Mouse (Mus musculus) thymus, postnatal 4 days (tissue): ENCODE measurements around the gene P2ry6.
A peak's percentile ranks its signal among the peaks of the same experiment; 100 is the strongest.

Experiments
- DNase-seq: peaks from one replicate; pipeline ENCODE4 v3.0.0; 2021

The P2ry6 gene

GRCm38 (mm10) chr7:100937481-100937880 lies 37.0 kb downstream of the P2ry6 start:
- DNase-seq: no peak

GRCm38 (mm10) chr7:100933520-100933919 lies 40.9 kb downstream of the P2ry6 start:
- no peak for DNase-seq

GRCm38 (mm10) chr7:100932481-100933007 lies 41.9 kb downstream of the P2ry6 start:
- peak; percentile 91 for DNase-seq

GRCm38 (mm10) chr7:100931926-100932480 lies 42.4 kb downstream of the P2ry6 start, which contains the start of gene Arhgef17:
TSS of gene Arhgef17 (minus strand) at chr7:100932107.
- DNase-seq: no peak

GRCm38 (mm10) chr7:100931316-100931925 lies 43.0 kb downstream of the P2ry6 start:
- peak; percentile 46 for DNase-seq

GRCm38 (mm10) chr7:100930619-100931315 lies 43.7 kb downstream of the P2ry6 start:
- peak; percentile 37 for DNase-seq

GRCm38 (mm10) chr7:100929639-100930303 lies 44.7 kb downstream of the P2ry6 start:
- no peak for DNase-seq

GRCm38 (mm10) chr7:100928456-100928855 lies 46.0 kb downstream of the P2ry6 start:
- no peak for DNase-seq

- no peak for DNase-seq
Measured at GRCm38 (mm10) chr7:100927287-100928000, 47.0 kb downstream of the P2ry6 start.

GRCm38 (mm10) chr7:100926311-100926923 lies 48.0 kb downstream of the P2ry6 start:
- DNase-seq: no peak

GRCm38 (mm10) chr7:100924674-100925445 lies 49.6 kb downstream of the P2ry6 start:
- no peak for DNase-seq

- no peak for DNase-seq
Measured at GRCm38 (mm10) chr7:100924200-100924599, 50.2 kb downstream of the P2ry6 start.

GRCm38 (mm10) chr7:100922907-100923306 lies 51.5 kb downstream of the P2ry6 start:
- DNase-seq: no peak

GRCm38 (mm10) chr7:100921289-100921688 lies 53.2 kb downstream of the P2ry6 start:
- DNase-seq: no peak

GRCm38 (mm10) chr7:100919809-100920107 lies 54.7 kb downstream of the P2ry6 start:
- DNase-seq: no peak

GRCm38 (mm10) chr7:100919006-100919808 lies 55.2 kb downstream of the P2ry6 start:
- DNase-seq: no peak

- no peak for DNase-seq
Measured at GRCm38 (mm10) chr7:100918176-100918575, 56.3 kb downstream of the P2ry6 start.

- no peak for DNase-seq
Measured at GRCm38 (mm10) chr7:100917751-100918150, 56.7 kb downstream of the P2ry6 start.

- DNase-seq: no peak
Measured at GRCm38 (mm10) chr7:100916526-100916925, 57.9 kb downstream of the P2ry6 start.

GRCm38 (mm10) chr7:100915204-100915603 lies 59.2 kb downstream of the P2ry6 start:
- DNase-seq: no peak

- no peak for DNase-seq
Measured at GRCm38 (mm10) chr7:100911791-100912190, 62.7 kb downstream of the P2ry6 start.
